Comparison of ENCODE assay signal across 8 mouse cellular contexts in genomic region chr8:10910244-10910872, GRCm38 (mm10).
DNase-seq lines count a peak whose midpoint lies in the region; ATAC-seq and TF ChIP-seq lines count a peak whose summit lies in the region.

No protein-coding gene starts in this region.

- no peak overlapping the region for H3K4me2 ChIP-seq in kidney, embryonic 15.5 days

- WGBS in liver, adult 2 months = 38% methylated on average over 6 of the region's 6 CpGs
- WGBS in kidney, embryonic 15.5 days = 35% methylated on average over 6 of the region's 6 CpGs
- 50% methylated on average over 6 of the region's 6 CpGs for WGBS in embryonic facial prominence, embryonic 10.5 days

- H3K9ac ChIP-seq in liver, adult 2 months (ENCODE audit: low read depth, low read length) = no peak overlapping the region
- H3K9ac ChIP-seq in kidney, embryonic 15.5 days = no peak overlapping the region

- H3K9me3 ChIP-seq in kidney, embryonic 15.5 days (replicated peaks) = no peaks in the 10 kb centered on the region
- no peaks in the 10 kb centered on the region for H3K9me3 ChIP-seq in embryonic facial prominence, embryonic 10.5 days

- no peak for TF ChIP-seq CTCF in liver, adult 2 months (IDR thresholded peaks at IDR 0.05; ENCODE audit: low read depth, low read length)

- H3K79me2 ChIP-seq in liver, adult 2 months (ENCODE audit: control insufficient read depth, insufficient read depth, low read length) = no peaks in the 10 kb centered on the region

- DNase-seq in liver, adult 2 months (ENCODE audit: extremely low read depth, low read depth, low spot score) = peak; percentile 52
- no peak for DNase-seq in liver
- DNase-seq in heart, adult 8-10 months (ENCODE audit: low spot score) = peak; percentile 55
- no peak for DNase-seq in retina, embryonic 14.5 days (ENCODE audit: low spot score)
- DNase-seq in embryonic facial prominence, embryonic 10.5 days (ENCODE audit: low spot score) = no peak
- no peak for DNase-seq in left cerebral cortex, adult 18-20 months (ENCODE audit: low spot score in 2 of 2)

- no peak overlapping the region for H3K4me3 ChIP-seq in liver, adult 2 months (ENCODE audit: insufficient read depth, low read depth, low read length)
- H3K4me3 ChIP-seq in kidney, embryonic 15.5 days (replicated peaks) = no peak overlapping the region
- no peak overlapping the region for H3K4me3 ChIP-seq in embryonic facial prominence, embryonic 10.5 days

- H3K27me3 ChIP-seq in liver, adult 2 months (ENCODE audit: control insufficient read depth, insufficient read depth, low read length) = no peaks in the 10 kb centered on the region
- peaks cover 63% of the 10 kb centered on the region for H3K27me3 ChIP-seq in kidney, embryonic 15.5 days
- peaks cover 47% of the 10 kb centered on the region for H3K27me3 ChIP-seq in embryonic facial prominence, embryonic 10.5 days (replicated peaks; ENCODE audit: low read depth, poor library complexity, severe bottlenecking)

- peaks cover 29% of the 10 kb centered on the region for H3K4me1 ChIP-seq in liver, adult 2 months (ENCODE audit: control insufficient read depth, insufficient read depth, low read length)
- H3K4me1 ChIP-seq in kidney, embryonic 15.5 days = peaks cover 19% of the 10 kb centered on the region
- peaks cover 25% of the 10 kb centered on the region for H3K4me1 ChIP-seq in embryonic facial prominence, embryonic 10.5 days

- H3K27ac ChIP-seq in liver, adult 2 months (replicated peaks; ENCODE audit: insufficient read depth, low read depth, low read length) = peak overlapping the region; percentile 37
- H3K27ac ChIP-seq in kidney, embryonic 15.5 days = peak overlapping the region; percentile 64
- no peak overlapping the region; the same call in 1 of the 2 replicates for H3K27ac ChIP-seq in embryonic facial prominence, embryonic 10.5 days (replicated peaks)

- no peak for ATAC-seq in kidney, embryonic 15.5 days (replicated peaks; ENCODE audit: low FRiP score)
- peak; percentile 47 for ATAC-seq in megakaryocyte, adult 5-6 weeks (ENCODE audit: poor library complexity, severe bottlenecking)

- H3K36me3 ChIP-seq in liver, adult 2 months (ENCODE audit: control insufficient read depth, insufficient read depth, low read length) = no peaks in the 10 kb centered on the region
- no peaks in the 10 kb centered on the region for H3K36me3 ChIP-seq in kidney, embryonic 15.5 days
- H3K36me3 ChIP-seq in embryonic facial prominence, embryonic 10.5 days (replicated peaks) = no peaks in the 10 kb centered on the region

- TF ChIP-seq POLR2A in liver, adult 2 months (IDR thresholded peaks at IDR 0.05; ENCODE audit: extremely low read depth, insufficient read depth, low read length) = no peak

Comparison
In these comparisons a context has a peak if more than half of its experiments do, and no peak if none do; other contexts are left out.
1. DNase-seq: peak in liver, adult 2 months (single experiment) and heart, adult 8-10 months (single experiment); none in liver (single experiment), retina, embryonic 14.5 days (single experiment), embryonic facial prominence, embryonic 10.5 days (single experiment) and left cerebral cortex, adult 18-20 months (0 of 2).